11 mouse cellular contexts compared by ENCODE assay signal in genomic region chr11:120627468-120628300, GRCm38 (mm10). TPM values are rescaled to one million over a fixed set of nuclear protein-coding genes. Genes with fewer than 3 reads are reported as not detected.
DNase-seq lines count a peak whose midpoint lies in the region; ATAC-seq and TF ChIP-seq lines count a peak whose summit lies in the region.
"Had no signal": no experiment of that assay in that cellular context is flagged by ENCODE, and none has a peak within 500 bp of the region (broad histone marks: within the 10 kb centered on the region; RNA-seq: fewer than 3 reads in every experiment).

No protein-coding gene starts in this region.

- DNase-seq in kidney, postnatal 14 days = peak; percentile 20
- no peak for DNase-seq in kidney, adult 8-10 months
- DNase-seq in splenic B cell, adult 2 months (ENCODE audit: low read depth, low spot score) = peak; percentile 85
- no peak for DNase-seq in adrenal gland, adult 8-10 months
- DNase-seq in urinary bladder, postnatal 10 days (ENCODE audit: low spot score) = no peak
- DNase-seq in cerebellum, postnatal 10 days = no peak
- DNase-seq: heart, adult 18-20 months; right cerebral cortex, postnatal 4 days had no signal

- peak overlapping the region; percentile 37 for H3K4me3 ChIP-seq in E14TG2a.4 (replicated peaks; ENCODE audit: low read length)
- H3K4me3 ChIP-seq: midbrain, embryonic 13.5 days had no signal

- H3K36me3 ChIP-seq in E14TG2a.4 (ENCODE audit: insufficient read depth, low read length) = peaks cover 67% of the 10 kb centered on the region
- H3K36me3 ChIP-seq in splenic B cell, adult 2 months (ENCODE audit: control insufficient read depth, insufficient read depth, low read length, poor library complexity, severe bottlenecking) = no peaks in the 10 kb centered on the region; the same call in 1 of the 2 replicates

- TF ChIP-seq CTCF in E14TG2a.4 (conservative IDR thresholded peaks at IDR 0.05; ENCODE audit: low read length) = no peak

- peaks cover 86% of the 10 kb centered on the region for H3K4me1 ChIP-seq in E14TG2a.4 (replicated peaks; ENCODE audit: low read depth, low read length)

- no peaks in the 10 kb centered on the region for H3K27me3 ChIP-seq in E14TG2a.4 (ENCODE audit: insufficient read depth, low read length)
- no peaks in the 10 kb centered on the region for H3K27me3 ChIP-seq in splenic B cell, adult 2 months (ENCODE audit: control insufficient read depth, insufficient read depth, low read length, poor library complexity, severe bottlenecking)
- H3K27me3 ChIP-seq: midbrain, embryonic 13.5 days had no signal

- no peaks in the 10 kb centered on the region for H3K9me3 ChIP-seq in E14TG2a.4 (ENCODE audit: low read length)
- H3K9me3 ChIP-seq: midbrain, embryonic 13.5 days had no signal

- ATAC-seq in inflammation-experienced regulatory T-cells, adult 6 months = peak; percentile 43
- ATAC-seq: midbrain, embryonic 13.5 days had no signal

RNA-seq across cellular contexts. Expression of gene Sirt7, which starts 2.6 kb away (rescaled TPM):
- polyA plus RNA-seq in inflammation-experienced regulatory T-cells, adult 6 months (2017; shearing (Covaris generic)) = 10 to 100 TPM; 55.1 to 61.4 (median 60.4) TPM
- 10 to 100 TPM; 61.1 to 97.1 (median 75.7) TPM for total RNA-seq in adrenal gland, adult 8-10 months (2022)

RNA-seq across cellular contexts. Expression of gene Mafg, which starts 5.7 kb away (rescaled TPM):
- 10 to 100 TPM; 15.3 to 15.8 (median 15.5) TPM for polyA plus RNA-seq in inflammation-experienced regulatory T-cells, adult 6 months (2017; shearing (Covaris generic))
- 10 to 100 TPM; 53.2 to 74.4 (median 69.7) TPM for total RNA-seq in adrenal gland, adult 8-10 months (2022)

RNA-seq across cellular contexts. Expression of gene Pcyt2, which starts 9.9 kb away (rescaled TPM):
- 100 to 1,000 TPM in 2 of 3 experiments, 10 to 100 TPM in 1; 66.1 to 124 (median 113) TPM for polyA plus RNA-seq in inflammation-experienced regulatory T-cells, adult 6 months (2017; shearing (Covaris generic))
- total RNA-seq in adrenal gland, adult 8-10 months (2022) = 100 to 1,000 TPM; 201 to 310 (median 259) TPM

RNA-seq across cellular contexts. Expression of gene Pycr1, which starts 15.9 kb away (rescaled TPM):
- 1 to 10 TPM in 1 of 3 experiments, under 1 TPM in 1, not detected in 1; 0.86 to 1.7 TPM for polyA plus RNA-seq in inflammation-experienced regulatory T-cells, adult 6 months (2017; shearing (Covaris generic))
- total RNA-seq in adrenal gland, adult 8-10 months (2022) = 1 to 10 TPM in 3 of 4 experiments, under 1 TPM in 1; 0.73 to 2.0 (median 1.3) TPM

RNA-seq across cellular contexts. Expression of gene Npb, which starts 19.4 kb away (rescaled TPM):
- 1 to 10 TPM in 1 of 3 experiments, under 1 TPM in 1, not detected in 1; 0.67 to 1.4 TPM for polyA plus RNA-seq in inflammation-experienced regulatory T-cells, adult 6 months (2017; shearing (Covaris generic))
- 1 to 10 TPM in 2 of 4 experiments, not detected in 2; 1.3 to 2.1 TPM for total RNA-seq in adrenal gland, adult 8-10 months (2022)
- total RNA-seq: heart, adult 18-20 months had no signal

Comparison
In these comparisons a context has a peak if more than half of its experiments do, and no peak if none do; other contexts are left out.
1. DNase-seq: peak in kidney, postnatal 14 days (single experiment) and splenic B cell, adult 2 months (single experiment); none in kidney, adult 8-10 months (0 of 2), adrenal gland, adult 8-10 months (single experiment), urinary bladder, postnatal 10 days (single experiment) and cerebellum, postnatal 10 days (0 of 2).